Mouse (Mus musculus) thymus, postnatal 0 days (tissue): Measurements from ENCODE around the gene Retreg3. TPM values are rescaled to one million over a fixed set of nuclear protein-coding genes. Genes with fewer than 3 reads are reported as not detected.

ENCODE experiments used
- DNase-seq: peaks from one replicate; pipeline ENCODE4 v3.0.0-alpha.2; 2015; ENCODE audit warnings: low spot score
- polyA plus RNA-seq: library from polyadenylated mRNA; unstranded; fragments of >200 nt; fragmentation: Nextera tagmentation; extraction: Ambion mirVana; gene quantifications from 2 replicates; pipeline ENCODE4 v1.2.1, GENCODE M21; 2015

Gene Retreg3
- polyA plus RNA-seq, 1 experiment from 2014 or later, result 22.2 TPM

- peak; percentile 9 for DNase-seq
Observed at GRCm38 (mm10) chr11:101120545-101121188, 974 bp upstream of the Retreg3 start.

- DNase-seq, result peak; percentile 21
Observed at GRCm38 (mm10) chr11:101119131-101119760, 447 bp downstream of the Retreg3 start.

- no peak for DNase-seq
Observed at GRCm38 (mm10) chr11:101118105-101118504, 1.6 kb downstream of the Retreg3 start.

GRCm38 (mm10) chr11:101115564-101115963 lies 4.1 kb downstream of the Retreg3 start:
- DNase-seq, result no peak

GRCm38 (mm10) chr11:101112186-101112585 lies 7.5 kb downstream of the Retreg3 start:
- DNase-seq, result no peak

GRCm38 (mm10) chr11:101111178-101111577 lies 8.5 kb downstream of the Retreg3 start:
- no peak for DNase-seq

- no peak for DNase-seq
Observed at GRCm38 (mm10) chr11:101110708-101111107, 9.0 kb downstream of the Retreg3 start.

- DNase-seq, result no peak
Observed at GRCm38 (mm10) chr11:101109351-101109750, 10.3 kb downstream of the Retreg3 start.

- DNase-seq, result no peak
Observed at GRCm38 (mm10) chr11:101103011-101103410, 16.7 kb downstream of the Retreg3 start.

GRCm38 (mm10) chr11:101098231-101098630 lies 21.5 kb downstream of the Retreg3 start:
- DNase-seq, result no peak

- DNase-seq, result peak; percentile 92
Observed at GRCm38 (mm10) chr11:101095314-101096024, 24.2 kb downstream of the Retreg3 start, which contains the start of gene Psmc3ip. Psmc3ip (minus strand) TSS chr11:101095436.

GRCm38 (mm10) chr11:101094930-101095313 lies 24.8 kb downstream of the Retreg3 start:
- no peak for DNase-seq

GRCm38 (mm10) chr11:101089931-101090330 lies 29.8 kb downstream of the Retreg3 start:
- no peak for DNase-seq

- no peak for DNase-seq
Observed at GRCm38 (mm10) chr11:101087682-101088055, 32.0 kb downstream of the Retreg3 start.

GRCm38 (mm10) chr11:101086756-101087681 lies 32.7 kb downstream of the Retreg3 start, which contains the start of gene Mlx:
Mlx (plus strand) TSS chr11:101087277.
- peak; percentile 91 for DNase-seq

- no peak for DNase-seq
Observed at GRCm38 (mm10) chr11:101086323-101086674, 33.4 kb downstream of the Retreg3 start.

- DNase-seq, result no peak
Observed at GRCm38 (mm10) chr11:101085617-101086322, 33.9 kb downstream of the Retreg3 start.

- no peak for DNase-seq
Observed at GRCm38 (mm10) chr11:101084811-101085210, 34.9 kb downstream of the Retreg3 start.

- DNase-seq, result no peak
Observed at GRCm38 (mm10) chr11:101084246-101084645, 35.4 kb downstream of the Retreg3 start.

GRCm38 (mm10) chr11:101083083-101083697 lies 36.5 kb downstream of the Retreg3 start:
- DNase-seq, result no peak
